In genomic region chr5:148965691-148966333, GRCm38 (mm10) we compare ENCODE assay signal across 8 mouse cellular contexts. TPM values are rescaled to one million over a fixed set of nuclear protein-coding genes. Genes with fewer than 3 reads are reported as not detected.
DNase-seq lines count a peak whose midpoint lies in the region; ATAC-seq and TF ChIP-seq lines count a peak whose summit lies in the region.

No protein-coding gene starts in this region.

- no peaks in the 10 kb centered on the region for H3K27me3 ChIP-seq in hindbrain, embryonic 10.5 days (ENCODE audit: insufficient read depth, poor library complexity, severe bottlenecking)
- H3K27me3 ChIP-seq in hindbrain, embryonic 11.5 days (ENCODE audit: control insufficient read depth, insufficient read depth, low read length) = no peaks in the 10 kb centered on the region
- H3K27me3 ChIP-seq in hindbrain, embryonic 13.5 days = no peaks in the 10 kb centered on the region; the same call in 1 of the 2 replicates

- ATAC-seq in hindbrain, embryonic 11.5 days (ENCODE audit: low FRiP score) = no peak
- peak; percentile 54; the same call in 1 of the 2 replicates for ATAC-seq in hindbrain, embryonic 13.5 days (ENCODE audit: low FRiP score)

- intact Hi-C loops in left cerebral cortex, adult 2 months (cut with DNase I) = loop anchor here (2.0 to 5.0 kb wide), 4 partner anchors 29 to 571 kb away; partner anchors contain the start of gene Gm42791

- no peak for DNase-seq in hindbrain, embryonic 10.5 days (ENCODE audit: low spot score)
- DNase-seq in hindbrain, embryonic 11.5 days (ENCODE audit: low spot score) = no peak
- peak; percentile 60 to 77 for DNase-seq in frontal cortex, postnatal 14 days (ENCODE audit: low spot score in 2 of 2)
- DNase-seq in left cerebral cortex, adult 2 months (ENCODE audit: extremely low spot score in 1 of 2, low spot score in 2 of 2) = peak; percentile 65 to 67
- DNase-seq in lung, postnatal 14 days = peak; percentile 51
- peak; percentile 54 for DNase-seq in right cerebral cortex, postnatal 4 days

- peaks cover 32% of the 10 kb centered on the region for H3K4me1 ChIP-seq in hindbrain, embryonic 10.5 days (replicated peaks)
- H3K4me1 ChIP-seq in hindbrain, embryonic 11.5 days (replicated peaks; ENCODE audit: control insufficient read depth, insufficient read depth, low read length) = no peaks in the 10 kb centered on the region
- peaks cover 5% of the 10 kb centered on the region for H3K4me1 ChIP-seq in brown adipose tissue, adult 24 weeks (ENCODE audit: control insufficient read depth, insufficient read depth, insufficient read length, low read length)
- peaks cover 26% of the 10 kb centered on the region for H3K4me1 ChIP-seq in hindbrain, embryonic 13.5 days (replicated peaks)

- H3K36me3 ChIP-seq in hindbrain, embryonic 10.5 days = no peaks in the 10 kb centered on the region
- no peaks in the 10 kb centered on the region for H3K36me3 ChIP-seq in hindbrain, embryonic 11.5 days (ENCODE audit: control insufficient read depth, insufficient read depth, low read length)
- no peaks in the 10 kb centered on the region for H3K36me3 ChIP-seq in hindbrain, embryonic 13.5 days

- peak overlapping the region; percentile 59; the same call in 1 of the 2 replicates for H3K27ac ChIP-seq in hindbrain, embryonic 10.5 days
- no peak overlapping the region for H3K27ac ChIP-seq in hindbrain, embryonic 11.5 days (ENCODE audit: low read depth, low read length)
- peak overlapping the region; percentile 82 for H3K27ac ChIP-seq in brown adipose tissue, adult 24 weeks (replicated peaks; ENCODE audit: low read depth, low read length)
- peak overlapping the region; percentile 76 for H3K27ac ChIP-seq in hindbrain, embryonic 13.5 days
- H3K27ac ChIP-seq in left cerebral cortex, adult 2 months = peak overlapping the region; percentile 94

- TF ChIP-seq CTCF in left cerebral cortex, adult 2 months (IDR thresholded peaks at IDR 0.05) = no peak; the same call in 1 of the 2 replicates

- WGBS in hindbrain, embryonic 10.5 days = 50% methylated on average over 13 of the region's 13 CpGs
- WGBS in hindbrain, embryonic 11.5 days = 37% methylated on average over 13 of the region's 13 CpGs
- 33% methylated on average over 13 of the region's 13 CpGs for WGBS in hindbrain, embryonic 13.5 days

- H3K9ac ChIP-seq in hindbrain, embryonic 11.5 days (ENCODE audit: low read depth, low read length) = no peak overlapping the region
- H3K9ac ChIP-seq in hindbrain, embryonic 13.5 days = no peak overlapping the region

- no peak overlapping the region for H3K4me3 ChIP-seq in hindbrain, embryonic 10.5 days
- no peak overlapping the region for H3K4me3 ChIP-seq in hindbrain, embryonic 11.5 days (ENCODE audit: low read depth, low read length)
- peak overlapping the region; percentile 29 for H3K4me3 ChIP-seq in brown adipose tissue, adult 24 weeks (ENCODE audit: insufficient read depth, low read depth, low read length)
- H3K4me3 ChIP-seq in hindbrain, embryonic 13.5 days = no peak overlapping the region
- no peak overlapping the region for H3K4me3 ChIP-seq in left cerebral cortex, adult 2 months

- no peak overlapping the region for H3K4me2 ChIP-seq in hindbrain, embryonic 11.5 days (replicated peaks; ENCODE audit: low read depth, low read length)
- H3K4me2 ChIP-seq in hindbrain, embryonic 13.5 days = peak overlapping the region; percentile 8; the same call in 1 of the 2 replicates

- no peaks in the 10 kb centered on the region for H3K9me3 ChIP-seq in hindbrain, embryonic 10.5 days
- H3K9me3 ChIP-seq in hindbrain, embryonic 11.5 days (ENCODE audit: control insufficient read depth, low read length) = no peaks in the 10 kb centered on the region
- H3K9me3 ChIP-seq in hindbrain, embryonic 13.5 days = no peaks in the 10 kb centered on the region

RNA-seq across cellular contexts. Expression of gene Gm42791, which starts 29.1 kb away (rescaled TPM):
- 1.6 and 3.8 TPM in 2 replicates for polyA plus RNA-seq in hindbrain, embryonic 10.5 days (2016; fragmentation: Nextera tagmentation; extraction: Ambion mirVana)
- not detected in 2 replicates for polyA plus RNA-seq in hindbrain, embryonic 11.5 days (2014; fragmentation: Nextera tagmentation; extraction: Ambion mirVana)
- polyA plus RNA-seq in brown adipose tissue, adult 24 weeks (2012; ENCODE audit: insufficient read depth, insufficient read length, missing spikeins) = not detected in 2 replicates
- polyA plus RNA-seq in hindbrain, embryonic 13.5 days (2015; fragmentation: Nextera tagmentation; extraction: Ambion mirVana) = 5.4 and 6.6 TPM in 2 replicates
- total RNA-seq in left cerebral cortex, adult 2 months (2021) = 10 to 100 TPM; 34.0 to 39.1 TPM

RNA-seq across cellular contexts. Expression of gene Katnal1, which starts 36.7 kb away (rescaled TPM):
- 22.4 and 23.6 TPM in 2 replicates for polyA plus RNA-seq in hindbrain, embryonic 10.5 days (2016; fragmentation: Nextera tagmentation; extraction: Ambion mirVana)
- 32.1 and 37.0 TPM in 2 replicates for polyA plus RNA-seq in hindbrain, embryonic 11.5 days (2014; fragmentation: Nextera tagmentation; extraction: Ambion mirVana)
- 5.0 and 7.0 TPM in 2 replicates for polyA plus RNA-seq in brown adipose tissue, adult 24 weeks (2012; ENCODE audit: insufficient read depth, insufficient read length, missing spikeins)
- 33.4 and 34.4 TPM in 2 replicates for polyA plus RNA-seq in hindbrain, embryonic 13.5 days (2015; fragmentation: Nextera tagmentation; extraction: Ambion mirVana)
- 10 to 100 TPM; 76.6 to 78.1 TPM for total RNA-seq in left cerebral cortex, adult 2 months (2021)

Comparison
In these comparisons a context has a peak if more than half of its experiments do, and no peak if none do; other contexts are left out.
1. DNase-seq: peak in frontal cortex, postnatal 14 days (2 of 2), left cerebral cortex, adult 2 months (2 of 2), lung, postnatal 14 days (single experiment) and right cerebral cortex, postnatal 4 days (single experiment); none in hindbrain, embryonic 10.5 days (single experiment) and hindbrain, embryonic 11.5 days (single experiment).